Mouse (Mus musculus) ovary, postnatal 14 days (tissue): ENCODE data around the gene Pip5k1b.

ENCODE experiments used
- DNase-seq: peaks from one replicate; pipeline ENCODE4 v3.0.0; 2022; ENCODE audit warnings: low spot score

Gene Pip5k1b

DNA sequence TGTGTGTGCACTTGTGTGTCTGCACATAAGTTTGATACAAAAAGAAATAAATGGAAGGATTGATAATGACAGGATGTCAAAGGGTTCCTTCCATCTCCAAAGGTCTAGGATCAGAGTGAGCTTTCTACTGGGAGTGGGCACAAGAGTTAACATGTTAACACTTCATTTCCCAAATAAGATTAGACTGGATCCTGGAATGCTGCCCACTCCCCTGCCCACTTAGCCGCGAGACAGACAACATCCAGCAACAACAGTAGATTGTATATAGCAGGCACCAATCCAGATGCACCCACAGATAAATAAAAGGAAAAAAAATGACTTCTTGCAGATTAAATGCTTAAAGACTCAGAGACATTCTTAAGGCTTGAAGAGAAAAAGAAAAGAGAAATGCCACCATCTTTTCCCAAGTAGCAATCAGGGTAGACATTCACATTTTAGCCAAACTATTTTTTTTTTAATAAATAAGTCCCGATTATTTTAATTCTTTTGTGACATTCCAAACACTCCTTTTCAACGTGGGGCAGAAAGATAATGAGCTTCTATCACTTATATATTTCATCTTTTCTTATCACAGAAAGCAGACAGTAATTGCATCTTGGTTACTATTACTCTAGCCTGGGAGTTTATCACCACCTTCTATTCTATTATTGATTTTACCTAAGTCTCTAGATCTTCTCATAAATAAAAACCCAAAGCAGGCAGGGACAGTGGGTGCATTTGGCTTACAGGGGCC is 219.9 kb downstream of the Pip5k1b start:
- DNase-seq = no peak

- no peak for DNase-seq
These were observed 222.7 kb downstream of the Pip5k1b start for GRCm38 (mm10) chr19:24332956-24333355.

DNA sequence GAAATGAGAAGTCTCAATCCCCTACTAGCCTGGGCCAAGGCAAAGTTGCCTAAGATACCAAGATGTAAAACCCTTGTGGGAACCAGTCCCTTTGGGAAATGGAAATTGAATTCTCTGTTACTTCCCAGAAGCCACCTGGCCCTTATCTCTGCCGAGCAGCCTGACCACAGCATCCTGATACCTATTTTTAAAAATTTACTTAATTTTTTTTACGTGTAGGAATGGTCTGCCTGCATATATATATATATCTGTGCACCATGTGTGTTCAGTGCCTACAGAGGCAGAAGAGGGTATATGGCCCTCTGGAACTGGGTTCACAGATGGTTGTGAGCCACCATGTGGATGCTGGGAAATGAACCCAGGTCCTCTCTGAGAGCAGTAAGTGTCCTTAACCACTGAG is 224.4 kb downstream of the Pip5k1b start:
- no peak for DNase-seq

- no peak for DNase-seq
These were observed 225.3 kb downstream of the Pip5k1b start for GRCm38 (mm10) chr19:24330366-24330765.

GRCm38 (mm10) chr19:24327921-24328320 is 227.8 kb downstream of the Pip5k1b start:
- no peak for DNase-seq

DNA sequence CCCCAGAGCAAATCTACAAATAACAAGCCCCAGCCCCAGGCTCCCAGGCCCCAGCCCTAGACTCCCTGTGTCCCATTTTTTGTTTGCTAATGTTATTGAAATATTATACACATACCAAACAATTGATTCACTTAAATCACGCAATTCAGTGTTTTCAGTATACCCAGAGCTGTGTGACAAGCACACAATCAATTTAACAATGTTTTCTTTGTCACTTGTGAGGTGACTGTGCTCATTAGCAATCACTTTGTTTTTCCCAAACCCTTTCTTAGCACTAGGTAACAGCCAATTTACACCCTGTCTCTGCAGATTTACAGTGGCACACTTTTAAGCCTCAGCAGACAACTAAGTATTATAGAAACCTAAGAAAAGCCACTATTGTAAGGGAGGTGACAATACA is 228.7 kb downstream of the Pip5k1b start:
- no peak for DNase-seq

- no peak for DNase-seq
These were observed 230.0 kb downstream of the Pip5k1b start for GRCm38 (mm10) chr19:24325692-24326091.

DNA sequence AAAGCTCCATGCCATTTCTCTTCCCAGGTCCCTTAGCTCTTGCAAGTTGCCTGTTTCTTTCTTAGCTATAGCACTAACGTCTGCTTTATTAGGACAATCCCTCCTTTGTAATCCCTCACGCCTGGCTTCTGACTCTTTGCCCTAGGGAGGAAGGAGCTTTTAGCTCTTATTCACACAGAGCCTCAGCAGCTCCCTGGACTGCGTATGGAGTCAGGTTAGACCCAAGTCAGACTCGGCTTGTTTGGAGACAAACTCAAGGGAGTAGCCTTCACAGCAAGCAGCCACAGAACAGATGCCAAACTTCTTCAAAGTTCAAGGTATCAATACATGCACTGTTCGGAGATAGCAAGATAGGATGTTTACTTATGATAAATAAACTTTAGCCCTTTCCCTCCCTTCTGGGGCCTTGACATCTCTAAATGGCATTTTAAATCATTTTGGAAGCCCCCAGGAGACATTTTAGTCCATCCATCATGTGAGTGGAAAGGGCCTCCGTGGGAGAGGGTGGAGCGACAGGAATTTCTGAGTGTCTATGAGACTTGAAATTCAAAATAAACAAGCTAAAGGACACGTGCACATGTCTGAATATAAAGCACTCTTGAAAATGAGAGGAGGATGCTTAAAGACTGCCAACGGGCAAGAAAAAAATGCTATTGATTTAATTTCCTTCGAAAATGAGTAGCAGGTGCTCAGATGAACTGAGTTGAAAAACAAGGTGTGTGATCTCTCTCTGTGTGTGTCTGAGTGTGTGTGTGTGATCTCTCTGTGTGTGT is 231.6 kb downstream of the Pip5k1b start:
- no peak for DNase-seq

DNA sequence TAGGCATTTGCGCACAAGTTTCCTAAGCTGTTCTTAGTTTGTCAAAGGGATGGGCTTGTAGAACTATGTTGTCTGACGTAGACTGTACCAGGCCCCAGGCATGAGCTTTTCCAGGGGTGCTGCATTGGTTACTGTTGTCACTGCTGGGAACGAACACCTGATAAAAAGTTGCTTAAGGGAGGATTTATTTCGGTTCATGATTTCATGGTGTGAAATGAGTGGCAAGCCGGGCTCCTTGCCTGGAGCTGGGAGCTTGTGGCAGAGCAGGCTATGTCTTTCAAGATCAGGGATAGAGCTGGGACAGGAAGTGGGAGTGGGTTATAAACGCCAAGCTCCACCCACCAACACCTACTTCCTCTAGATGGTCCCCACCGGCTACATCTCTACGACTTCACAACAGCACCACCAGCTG is 233.8 kb downstream of the Pip5k1b start:
- no peak for DNase-seq

GRCm38 (mm10) chr19:24321211-24321899 is 234.3 kb downstream of the Pip5k1b start:
- DNase-seq = no peak

DNA sequence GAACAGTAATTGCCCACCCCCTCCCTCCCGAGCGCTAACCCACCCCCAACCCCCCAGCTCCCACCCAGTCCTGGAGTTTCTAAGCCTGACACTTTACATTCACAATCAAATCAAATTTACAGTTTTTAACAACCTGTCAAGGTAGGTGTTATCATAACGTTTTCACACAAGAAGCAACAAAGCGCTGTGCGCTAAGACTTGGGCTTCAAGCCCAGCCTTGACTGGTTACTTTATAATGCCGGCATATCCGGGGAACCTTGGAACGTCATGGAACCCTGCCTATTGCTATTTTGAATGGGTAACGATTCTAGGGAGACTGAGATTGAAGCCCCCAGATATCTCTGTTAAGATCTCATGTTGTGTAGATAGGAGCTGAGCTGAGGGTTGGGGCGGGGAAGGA is 237.5 kb downstream of the Pip5k1b start:
- no peak for DNase-seq

DNA sequence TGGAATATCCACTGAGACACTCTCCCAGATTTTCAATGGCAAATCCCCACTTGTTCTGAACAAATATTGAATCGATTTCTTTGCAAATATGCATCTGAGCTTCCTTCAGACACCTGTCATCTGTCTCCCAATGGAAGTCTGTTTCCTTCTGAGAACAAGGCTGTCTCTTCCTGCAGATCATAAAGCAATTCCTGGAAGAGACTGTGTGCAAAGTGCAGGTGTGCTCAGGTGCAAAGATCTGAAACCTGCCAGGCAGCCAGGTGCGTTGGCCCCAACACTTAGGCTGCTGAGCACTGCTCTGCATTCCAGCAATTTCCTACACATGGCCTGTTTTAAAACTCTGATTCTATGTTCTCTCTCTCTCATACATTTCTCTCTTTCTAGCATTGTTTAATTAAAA is 237.9 kb downstream of the Pip5k1b start:
- DNase-seq = no peak

- no peak for DNase-seq
These were observed 238.6 kb downstream of the Pip5k1b start for GRCm38 (mm10) chr19:24317038-24317591.

GRCm38 (mm10) chr19:24316060-24316725 is 239.5 kb downstream of the Pip5k1b start:
- DNase-seq = no peak

- DNase-seq = no peak
These were observed 240.4 kb downstream of the Pip5k1b start for GRCm38 (mm10) chr19:24315234-24315633.

DNA sequence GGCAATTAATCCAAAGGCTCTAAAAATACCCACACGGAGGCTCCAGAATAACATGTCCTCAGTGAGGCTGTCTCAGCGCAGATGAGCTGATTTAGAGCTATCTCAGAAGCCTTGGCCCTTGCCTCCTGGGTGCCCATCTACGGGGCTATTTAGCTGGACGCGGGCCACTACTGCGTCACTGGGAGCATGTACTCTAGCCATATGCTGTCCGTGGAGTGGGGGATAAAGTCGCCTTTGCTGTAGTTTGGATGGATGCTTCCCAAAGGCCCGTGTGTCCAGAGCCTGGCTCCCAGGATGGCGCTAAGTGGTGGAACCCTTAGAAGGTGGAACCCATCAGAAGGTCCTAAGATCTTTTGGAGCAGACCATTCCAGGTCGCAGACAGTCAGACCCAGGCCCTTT is 241.0 kb downstream of the Pip5k1b start:
- DNase-seq = no peak

GRCm38 (mm10) chr19:24312556-24313342 is 242.9 kb downstream of the Pip5k1b start:
- no peak for DNase-seq

GRCm38 (mm10) chr19:24312046-24312445 is 243.6 kb downstream of the Pip5k1b start:
- no peak for DNase-seq

DNA sequence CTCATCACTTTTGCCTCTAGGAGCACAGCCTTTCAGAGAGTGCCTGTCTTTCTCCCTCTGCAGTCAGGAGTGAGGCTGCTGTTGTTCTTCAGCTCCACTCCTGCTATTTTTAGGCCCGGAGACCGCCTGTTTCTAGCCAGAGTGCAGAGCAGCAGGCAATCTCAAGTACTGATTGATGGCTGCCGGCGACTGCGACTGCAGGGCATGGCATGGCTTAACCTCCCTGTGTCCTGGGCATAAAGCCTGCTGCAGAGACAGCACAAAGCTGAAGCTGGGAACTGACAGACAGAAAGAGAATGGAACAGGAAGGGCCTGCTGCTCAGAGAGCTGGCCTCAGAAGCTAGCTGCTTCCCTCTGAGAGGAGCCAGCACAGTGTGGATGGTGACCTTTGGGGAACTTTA is 247.4 kb downstream of the Pip5k1b start:
- no peak for DNase-seq

- no peak for DNase-seq
These were observed 248.1 kb downstream of the Pip5k1b start for GRCm38 (mm10) chr19:24307271-24308221.
